Mouse (Mus musculus): ENCODE measurements around the gene Patl2.

DNA sequence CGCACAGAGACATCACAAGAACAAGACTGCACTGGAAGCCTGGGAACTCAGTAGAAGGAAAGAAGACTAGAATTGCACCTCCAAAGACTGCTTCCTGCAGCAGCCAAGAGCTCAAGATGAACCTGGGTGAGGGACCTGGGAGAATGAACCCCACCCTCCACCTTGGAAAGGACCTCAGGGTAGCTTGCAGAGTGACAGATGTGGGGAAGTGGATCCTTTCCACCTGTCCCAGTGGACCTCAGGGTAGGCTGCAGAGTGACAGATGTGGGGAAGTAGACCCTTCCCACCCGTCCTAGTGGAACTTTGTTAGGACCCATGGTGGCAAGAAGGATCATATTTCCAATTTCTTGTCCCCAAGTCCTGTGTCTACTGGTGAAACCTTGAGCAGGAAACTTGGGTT, 30.7 kb downstream of the Patl2 start:
- TF ChIP-seq CTCF (IDR thresholded peaks at IDR 0.05; ENCODE audit: control insufficient read depth, insufficient read depth, insufficient replicate concordance, low read depth, low read length) (no peak), POLR2A (IDR thresholded peaks at IDR 0.05; ENCODE audit: control insufficient read depth, low read depth, low read length) (no peak)

Measured in testis, adult 2 months (tissue).